ENCODE assay signal across 15 mouse cellular contexts in the genomic region with DNA sequence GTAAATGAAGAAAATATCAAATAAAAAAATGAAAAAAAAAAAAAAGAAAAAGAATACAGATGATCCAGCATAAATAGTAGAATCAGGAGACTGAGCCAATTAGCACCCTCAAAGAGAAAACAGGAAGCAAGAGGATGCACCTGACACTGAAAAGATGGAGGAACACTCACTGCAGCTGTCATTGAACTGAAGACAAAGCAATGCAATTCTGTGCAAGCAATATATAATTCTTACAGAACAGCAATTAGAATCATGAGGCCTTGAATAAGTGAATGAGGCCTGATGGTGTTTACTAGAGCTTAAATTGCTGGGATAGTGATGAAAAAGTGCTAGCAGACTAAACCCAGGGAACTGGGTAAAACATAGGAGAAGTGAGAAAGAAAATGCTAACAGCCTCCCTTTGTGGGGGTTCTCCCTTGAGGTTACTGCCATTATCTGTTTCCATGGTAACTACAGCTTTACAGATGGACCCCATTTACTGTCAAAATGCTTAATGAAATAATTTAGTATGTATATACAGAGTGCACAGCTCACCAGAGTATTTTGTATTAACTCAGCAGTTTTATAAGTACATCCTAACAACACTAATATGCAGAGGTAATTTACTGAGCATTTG.
DNase-seq lines count a peak whose midpoint lies in the region; ATAC-seq lines count a peak whose summit lies in the region.
"Had no signal": no experiment of that assay in that cellular context is flagged by ENCODE, and none has a peak within 500 bp of the region (broad histone marks: within the 10 kb centered on the region; RNA-seq: fewer than 3 reads in every experiment).

No protein-coding gene starts in this region.

- H3K4me3 ChIP-seq in midbrain, embryonic 11.5 days (ENCODE audit: low read depth, low read length) = no peak overlapping the region
- H3K4me3 ChIP-seq in midbrain, embryonic 10.5 days = no peak overlapping the region
- H3K4me3 ChIP-seq in forebrain, embryonic 15.5 days = no peak overlapping the region
- H3K4me3 ChIP-seq in neural tube, embryonic 14.5 days (ENCODE audit: low read depth, low read length) = no peak overlapping the region
- H3K4me3 ChIP-seq: heart, embryonic 15.5 days; limb, embryonic 12.5 days; liver, embryonic 15.5 days had no signal

- H3K27me3 ChIP-seq in midbrain, embryonic 11.5 days (ENCODE audit: control insufficient read depth, insufficient read depth, low read length) = no peaks in the 10 kb centered on the region
- no peaks in the 10 kb centered on the region for H3K27me3 ChIP-seq in midbrain, embryonic 10.5 days (ENCODE audit: low read depth, poor library complexity, severe bottlenecking)
- no peaks in the 10 kb centered on the region for H3K27me3 ChIP-seq in forebrain, embryonic 15.5 days
- no peaks in the 10 kb centered on the region for H3K27me3 ChIP-seq in neural tube, embryonic 14.5 days (ENCODE audit: control insufficient read depth, insufficient read depth, low read length)
- H3K27me3 ChIP-seq: heart, embryonic 15.5 days; limb, embryonic 12.5 days; liver, embryonic 15.5 days had no signal

- H3K4me1 ChIP-seq in midbrain, embryonic 11.5 days (ENCODE audit: control insufficient read depth, insufficient read depth, low read length) = no peaks in the 10 kb centered on the region
- H3K4me1 ChIP-seq in midbrain, embryonic 10.5 days = no peaks in the 10 kb centered on the region
- peaks cover 4% of the 10 kb centered on the region; the same call in 1 of the 2 replicates for H3K4me1 ChIP-seq in forebrain, embryonic 15.5 days
- H3K4me1 ChIP-seq in neural tube, embryonic 14.5 days (ENCODE audit: control insufficient read depth, insufficient read depth, low read length) = no peaks in the 10 kb centered on the region; the same call in 1 of the 2 replicates
- H3K4me1 ChIP-seq: heart, embryonic 15.5 days; limb, embryonic 12.5 days; liver, embryonic 15.5 days had no signal

- no peak for DNase-seq in midbrain, embryonic 11.5 days (ENCODE audit: low spot score, missing footprints)
- no peak for DNase-seq in midbrain, embryonic 10.5 days (ENCODE audit: low spot score)
- DNase-seq in mesoderm, embryonic 11.5 days (ENCODE audit: low read depth, low spot score) = peak; percentile 7
- DNase-seq in lung, adult 18-20 months = no peak
- no peak for DNase-seq in spleen, postnatal 4 days (ENCODE audit: low spot score in 2 of 2)
- DNase-seq in spleen, adult 12 weeks (ENCODE audit: low spot score) = no peak
- DNase-seq: adrenal gland, adult 2 months; cerebellum, adult 2 months; lung, postnatal 14 days had no signal

- peak; percentile 77 for ATAC-seq in midbrain, embryonic 11.5 days (ENCODE audit: low FRiP score)
- ATAC-seq in forebrain, embryonic 15.5 days (replicated peaks) = peak; percentile 95
- peak; percentile 80 for ATAC-seq in neural tube, embryonic 14.5 days (ENCODE audit: low read depth)

- H3K9me3 ChIP-seq in midbrain, embryonic 11.5 days (ENCODE audit: control insufficient read depth, low read length) = no peaks in the 10 kb centered on the region
- no peaks in the 10 kb centered on the region for H3K9me3 ChIP-seq in midbrain, embryonic 10.5 days (replicated peaks)
- H3K9me3 ChIP-seq in forebrain, embryonic 15.5 days = no peaks in the 10 kb centered on the region
- no peaks in the 10 kb centered on the region for H3K9me3 ChIP-seq in neural tube, embryonic 14.5 days (ENCODE audit: control insufficient read depth, low read length)
- H3K9me3 ChIP-seq: G1E; heart, embryonic 15.5 days; liver, embryonic 15.5 days had no signal

- H3K36me3 ChIP-seq in midbrain, embryonic 11.5 days (ENCODE audit: control insufficient read depth, insufficient read depth, low read length) = no peaks in the 10 kb centered on the region
- H3K36me3 ChIP-seq in midbrain, embryonic 10.5 days = no peaks in the 10 kb centered on the region
- no peaks in the 10 kb centered on the region for H3K36me3 ChIP-seq in forebrain, embryonic 15.5 days
- no peaks in the 10 kb centered on the region for H3K36me3 ChIP-seq in neural tube, embryonic 14.5 days (ENCODE audit: control insufficient read depth, insufficient read depth, low read length)
- H3K36me3 ChIP-seq: G1E; heart, embryonic 15.5 days; limb, embryonic 12.5 days; liver, embryonic 15.5 days had no signal

- H3K27ac ChIP-seq in midbrain, embryonic 11.5 days (ENCODE audit: low read depth, low read length) = no peak overlapping the region
- H3K27ac ChIP-seq in midbrain, embryonic 10.5 days (replicated peaks) = no peak overlapping the region
- H3K27ac ChIP-seq in forebrain, embryonic 15.5 days (replicated peaks) = peak overlapping the region; percentile 63
- no peak overlapping the region; the same call in 1 of the 2 replicates for H3K27ac ChIP-seq in neural tube, embryonic 14.5 days (ENCODE audit: low read depth, low read length)
- H3K27ac ChIP-seq: heart, embryonic 15.5 days; limb, embryonic 12.5 days; liver, embryonic 15.5 days had no signal

- H3K9ac ChIP-seq in midbrain, embryonic 11.5 days (ENCODE audit: low read length) = no peak overlapping the region
- no peak overlapping the region for H3K9ac ChIP-seq in forebrain, embryonic 15.5 days (replicated peaks)
- H3K9ac ChIP-seq in neural tube, embryonic 14.5 days (replicated peaks; ENCODE audit: low read depth, low read length) = no peak overlapping the region
- H3K9ac ChIP-seq: heart, embryonic 15.5 days; limb, embryonic 12.5 days; liver, embryonic 15.5 days had no signal

- no peak overlapping the region for H3K4me2 ChIP-seq in midbrain, embryonic 11.5 days
- H3K4me2 ChIP-seq in forebrain, embryonic 15.5 days (replicated peaks) = no peak overlapping the region
- H3K4me2 ChIP-seq in neural tube, embryonic 14.5 days (ENCODE audit: low read depth, low read length) = no peak overlapping the region
- H3K4me2 ChIP-seq: heart, embryonic 15.5 days; limb, embryonic 12.5 days; liver, embryonic 15.5 days had no signal
